ENCODE assay signal across 8 mouse cellular contexts in genomic region chr4:119173851-119174453, GRCm38 (mm10). TPM values are rescaled to one million over a fixed set of nuclear protein-coding genes. Genes with fewer than 3 reads are reported as not detected.
DNase-seq lines count a peak whose midpoint lies in the region; ATAC-seq and TF ChIP-seq lines count a peak whose summit lies in the region.

Gene Zfp691 (minus strand): TSS chr4:119174195.

- H3K27ac ChIP-seq in embryonic facial prominence, embryonic 14.5 days (replicated peaks; ENCODE audit: low read depth, low read length), result 0 out of 2 replicates have a peak within 1 kb of the TSS, but pooled peaks have one; percentile 23
- H3K27ac ChIP-seq in heart, adult 2 months, result peak within 1 kb of the TSS; percentile 89
- peak within 1 kb of the TSS; percentile 22; the same call in 1 of the 2 replicates for H3K27ac ChIP-seq in limb, embryonic 13.5 days
- peak within 1 kb of the TSS; percentile 71 for H3K27ac ChIP-seq in midbrain, embryonic 16.5 days (ENCODE audit: low read length)

- H3K36me3 ChIP-seq in embryonic facial prominence, embryonic 14.5 days (ENCODE audit: control insufficient read depth, insufficient read depth, low read length), result peaks cover 17% of the 10 kb centered on the region
- no peaks in the 10 kb centered on the region for H3K36me3 ChIP-seq in heart, adult 2 months (ENCODE audit: control insufficient read depth, insufficient read depth, low read length)
- peaks cover 24% of the 10 kb centered on the region for H3K36me3 ChIP-seq in limb, embryonic 13.5 days
- H3K36me3 ChIP-seq in midbrain, embryonic 16.5 days (ENCODE audit: control insufficient read depth, insufficient read depth, low read length), result peaks cover 10% of the 10 kb centered on the region

- H3K4me2 ChIP-seq in embryonic facial prominence, embryonic 14.5 days (ENCODE audit: low read depth, low read length), result peak within 1 kb of the TSS; percentile 80
- peak within 1 kb of the TSS; percentile 83 for H3K4me2 ChIP-seq in limb, embryonic 13.5 days (replicated peaks)
- H3K4me2 ChIP-seq in midbrain, embryonic 16.5 days (ENCODE audit: low read length), result peak within 1 kb of the TSS; percentile 87

- H3K79me2 ChIP-seq in heart, adult 2 months (replicated peaks; ENCODE audit: control insufficient read depth, insufficient read depth, low read length), result 0 out of 2 replicates have a peak, but pooled peaks cover 1% of the 10 kb centered on the region

- DNase-seq in 3T3-L1 (ENCODE audit: low read depth, low spot score), result peak; percentile 99
- peak; percentile 64 to 81 for DNase-seq in adrenal gland, postnatal 4 days (ENCODE audit: low spot score in 2 of 2)
- DNase-seq in embryonic facial prominence, embryonic 14.5 days (ENCODE audit: low spot score), result peak; percentile 99
- DNase-seq in heart, adult 2 months, result peak; percentile 93 to 96
- DNase-seq in kidney, adult 8-10 months, result peak; percentile 96 to 98
- DNase-seq in spleen, postnatal 10 days (ENCODE audit: low spot score in 2 of 2), result peak; percentile 88 to 97

- H3K27me3 ChIP-seq in embryonic facial prominence, embryonic 14.5 days (replicated peaks; ENCODE audit: control insufficient read depth, insufficient read depth, low read length), result no peaks in the 10 kb centered on the region
- H3K27me3 ChIP-seq in heart, adult 2 months (ENCODE audit: control insufficient read depth, insufficient read depth, low read length), result no peaks in the 10 kb centered on the region
- no peaks in the 10 kb centered on the region for H3K27me3 ChIP-seq in limb, embryonic 13.5 days
- no peaks in the 10 kb centered on the region for H3K27me3 ChIP-seq in midbrain, embryonic 16.5 days (ENCODE audit: control insufficient read depth, insufficient read depth, low read depth, low read length)

- ATAC-seq in embryonic facial prominence, embryonic 14.5 days (ENCODE audit: low read depth), result peak; percentile 100
- peak; percentile 100 for ATAC-seq in limb, embryonic 13.5 days (ENCODE audit: low FRiP score, low read depth)
- peak; percentile 100 for ATAC-seq in midbrain, embryonic 16.5 days

- WGBS in embryonic facial prominence, embryonic 14.5 days, result under 1% methylated on average over 34 of the region's 40 CpGs
- under 1% methylated on average over 39 of the region's 40 CpGs for WGBS in heart, adult 2 months
- WGBS in limb, embryonic 13.5 days, result under 1% methylated on average over 40 of the region's 40 CpGs
- WGBS in midbrain, embryonic 16.5 days, result under 1% methylated on average over 38 of the region's 40 CpGs

- no peak for TF ChIP-seq EP300 in heart, adult 2 months (IDR thresholded peaks at IDR 0.05; ENCODE audit: insufficient read depth, low read depth, low read length)

- H3K9ac ChIP-seq in embryonic facial prominence, embryonic 14.5 days (ENCODE audit: low read depth, low read length), result peak within 1 kb of the TSS; percentile 85
- peak within 1 kb of the TSS; percentile 85 for H3K9ac ChIP-seq in heart, adult 2 months (ENCODE audit: low read depth, low read length)
- H3K9ac ChIP-seq in limb, embryonic 13.5 days, result peak within 1 kb of the TSS; percentile 81
- peak within 1 kb of the TSS; percentile 80 for H3K9ac ChIP-seq in midbrain, embryonic 16.5 days (ENCODE audit: low read depth, low read length)

- intact Hi-C loops in heart, adult 2 months (cut with DNase I), result loop anchor here (5.0 to 10.0 kb wide), 2 partner anchors 62 to 549 kb away; partner anchors contain the start of genes Cfap57 and Ebna1bp2

- peak; percentile 90 for TF ChIP-seq POLR2A in heart, adult 2 months (IDR thresholded peaks at IDR 0.05; ENCODE audit: insufficient read depth, low read depth, low read length)

- TF ChIP-seq CTCF in heart, adult 2 months (IDR thresholded peaks at IDR 0.05), result no peak

- 0 out of 2 replicates have a peak, but pooled peaks cover 4% of the 10 kb centered on the region for H3K4me1 ChIP-seq in embryonic facial prominence, embryonic 14.5 days (ENCODE audit: control insufficient read depth, insufficient read depth, low read length)
- H3K4me1 ChIP-seq in heart, adult 2 months (ENCODE audit: control insufficient read depth, insufficient read depth, low read length), result peaks cover 8% of the 10 kb centered on the region
- H3K4me1 ChIP-seq in limb, embryonic 13.5 days, result peaks cover 19% of the 10 kb centered on the region
- H3K4me1 ChIP-seq in midbrain, embryonic 16.5 days (ENCODE audit: control insufficient read depth, insufficient read depth, low read length), result peaks cover 16% of the 10 kb centered on the region

- H3K9me3 ChIP-seq in embryonic facial prominence, embryonic 14.5 days (ENCODE audit: control insufficient read depth, low read length), result no peaks in the 10 kb centered on the region
- no peaks in the 10 kb centered on the region for H3K9me3 ChIP-seq in limb, embryonic 13.5 days
- no peaks in the 10 kb centered on the region for H3K9me3 ChIP-seq in midbrain, embryonic 16.5 days (replicated peaks; ENCODE audit: control insufficient read depth, low read length, poor library complexity, severe bottlenecking)

- peak within 1 kb of the TSS; percentile 80 for H3K4me3 ChIP-seq in embryonic facial prominence, embryonic 14.5 days (ENCODE audit: low read depth, low read length)
- peak within 1 kb of the TSS; percentile 92 for H3K4me3 ChIP-seq in heart, adult 2 months
- H3K4me3 ChIP-seq in limb, embryonic 13.5 days, result peak within 1 kb of the TSS; percentile 77
- peak within 1 kb of the TSS; percentile 75 for H3K4me3 ChIP-seq in midbrain, embryonic 16.5 days (ENCODE audit: low read depth, low read length)

RNA-seq across cellular contexts. Expression of gene Zfp691, which starts in this region (rescaled TPM):
- total RNA-seq in adrenal gland, postnatal 4 days (2021), result 10 to 100 TPM; 12.2 to 16.2 TPM
- 4.0 and 5.1 TPM in 2 replicates for polyA plus RNA-seq in embryonic facial prominence, embryonic 14.5 days (2014; fragmentation: Nextera tagmentation; extraction: Ambion mirVana)
- 10 to 100 TPM; 20.6 to 23.4 TPM for total RNA-seq in heart, adult 2 months (2021)
- polyA plus RNA-seq in heart, adult 2 months (2012; rRNA removed), result 20.6 and 41.2 TPM in 2 replicates
- 8.6 and 9.5 TPM in 2 replicates for polyA plus RNA-seq in limb, embryonic 13.5 days (2015; fragmentation: Nextera tagmentation; extraction: Ambion mirVana)
- 4.0 and 6.1 TPM in 2 replicates for polyA plus RNA-seq in midbrain, embryonic 16.5 days (2015; fragmentation: Nextera tagmentation; extraction: Ambion mirVana)

Comparison
In these comparisons a context has a peak if more than half of its experiments do, and no peak if none do; other contexts are left out.
1. Peak in every context shown above with its lines: DNase-seq, ATAC-seq, H3K4me3 ChIP-seq and H3K27ac ChIP-seq.
2. H3K27ac ChIP-seq: peak in every context shown above with its lines; median percentile 89 in heart, adult 2 months; 71 in midbrain, embryonic 16.5 days; 23 in embryonic facial prominence, embryonic 14.5 days; 22 in limb, embryonic 13.5 days.